Mouse (Mus musculus): ENCODE measurements around the gene Casq2. TPM values are rescaled to one million over a fixed set of nuclear protein-coding genes. Genes with fewer than 3 reads are reported as not detected.

The Casq2 gene
- polyA plus RNA-seq, 1 experiment from 2014 or later: 0.43 TPM

GRCm38 (mm10) chr3:102142947-102143346, 56.7 kb downstream of the Casq2 start:
- no peak for ATAC-seq (ENCODE audit: insufficient read depth)
- TF ChIP-seq CTCF (IDR thresholded peaks at IDR 0.05; ENCODE audit: low read depth): no peak
- Histone ChIP-seq H3K36me3 (ENCODE audit: insufficient read depth) (no peaks in the 10 kb centered on the region), H3K27me3 (ENCODE audit: insufficient read depth, low read length) (no peaks in the 10 kb centered on the region), H3K9me3 (ENCODE audit: low read depth, low read length) (no peaks in the 10 kb centered on the region), H3K4me2 (no peak overlapping the region), H3K27ac (ENCODE audit: low read depth) (no peak overlapping the region), H3K4me1 (ENCODE audit: insufficient read depth) (no peaks in the 10 kb centered on the region), H3K9ac (no peak overlapping the region), H3K4me3 (ENCODE audit: low read depth, low read length) (no peak overlapping the region)
- 98% methylated on average over 4 of the region's 4 CpGs for WGBS
- DNase-seq: no peak

GRCm38 (mm10) chr3:102143536-102143935, 57.3 kb downstream of the Casq2 start:
- Histone ChIP-seq H3K27ac (ENCODE audit: low read depth) (no peak overlapping the region), H3K4me1 (ENCODE audit: insufficient read depth) (0 out of 2 replicates have a peak, but pooled peaks cover 4% of the 10 kb centered on the region), H3K27me3 (ENCODE audit: insufficient read depth, low read length) (no peaks in the 10 kb centered on the region), H3K4me3 (ENCODE audit: low read depth, low read length) (no peak overlapping the region), H3K4me2 (no peak overlapping the region), H3K9ac (no peak overlapping the region), H3K9me3 (ENCODE audit: low read depth, low read length) (no peaks in the 10 kb centered on the region), H3K36me3 (ENCODE audit: insufficient read depth) (no peaks in the 10 kb centered on the region)
- WGBS: 61% methylated on average over 3 of the region's 3 CpGs
- DNase-seq (no peak), ATAC-seq (ENCODE audit: insufficient read depth) (no peak)
- TF ChIP-seq CTCF (IDR thresholded peaks at IDR 0.05; ENCODE audit: low read depth): no peak

- no peak overlapping the region for H3K4me3 ChIP-seq (ENCODE audit: low read depth, low read length)
- ATAC-seq (ENCODE audit: insufficient read depth): no peak
- H3K36me3 ChIP-seq (ENCODE audit: insufficient read depth): no peaks in the 10 kb centered on the region
- no peak for DNase-seq
- no peaks in the 10 kb centered on the region for H3K9me3 ChIP-seq (ENCODE audit: low read depth, low read length)
- no peak overlapping the region for H3K9ac ChIP-seq
- peaks cover 8% of the 10 kb centered on the region; the same call in 1 of the 2 replicates for H3K4me1 ChIP-seq (ENCODE audit: insufficient read depth)
- no peak for TF ChIP-seq CTCF (IDR thresholded peaks at IDR 0.05; ENCODE audit: low read depth)
- H3K27ac ChIP-seq (ENCODE audit: low read depth): no peak overlapping the region
- H3K4me2 ChIP-seq: no peak overlapping the region
- H3K27me3 ChIP-seq (ENCODE audit: insufficient read depth, low read length): no peaks in the 10 kb centered on the region
- WGBS: 89% methylated on average over 4 of the region's 4 CpGs
Measured at GRCm38 (mm10) chr3:102144401-102144800, 58.2 kb downstream of the Casq2 start.

- Histone ChIP-seq H3K36me3 (ENCODE audit: insufficient read depth) (no peaks in the 10 kb centered on the region), H3K27ac (ENCODE audit: low read depth) (no peak overlapping the region), H3K9ac (no peak overlapping the region), H3K27me3 (ENCODE audit: insufficient read depth, low read length) (no peaks in the 10 kb centered on the region), H3K4me3 (ENCODE audit: low read depth, low read length) (no peak overlapping the region), H3K9me3 (ENCODE audit: low read depth, low read length) (no peaks in the 10 kb centered on the region), H3K4me2 (no peak overlapping the region), H3K4me1 (ENCODE audit: insufficient read depth) (peaks cover 14% of the 10 kb centered on the region)
- ATAC-seq (ENCODE audit: insufficient read depth): no peak
- 61% methylated on average over 6 of the region's 6 CpGs for WGBS
- TF ChIP-seq CTCF (IDR thresholded peaks at IDR 0.05; ENCODE audit: low read depth): no peak
- DNase-seq: no peak
Measured at GRCm38 (mm10) chr3:102145645-102146386, 59.6 kb downstream of the Casq2 start.

- ATAC-seq (ENCODE audit: insufficient read depth): no peak
Measured at GRCm38 (mm10) chr3:102146428-102146827, 60.2 kb downstream of the Casq2 start.

GRCm38 (mm10) chr3:102147189-102147588, 61.0 kb downstream of the Casq2 start:
- DNase-seq: no peak
- Histone ChIP-seq H3K4me2 (no peak overlapping the region), H3K27ac (ENCODE audit: low read depth) (no peak overlapping the region), H3K4me3 (ENCODE audit: low read depth, low read length) (no peak overlapping the region), H3K4me1 (ENCODE audit: insufficient read depth) (peaks cover 15% of the 10 kb centered on the region), H3K36me3 (ENCODE audit: insufficient read depth) (no peaks in the 10 kb centered on the region), H3K27me3 (ENCODE audit: insufficient read depth, low read length) (no peaks in the 10 kb centered on the region), H3K9ac (no peak overlapping the region), H3K9me3 (ENCODE audit: low read depth, low read length) (no peaks in the 10 kb centered on the region)
- no peak for TF ChIP-seq CTCF (IDR thresholded peaks at IDR 0.05; ENCODE audit: low read depth)
- 77% methylated on average over 4 of the region's 4 CpGs for WGBS
- ATAC-seq (ENCODE audit: insufficient read depth): no peak

More at GRCm38 (mm10) chr3:102146428-102146827, 60.2 kb downstream of the Casq2 start:
- Histone ChIP-seq H3K4me2 (no peak overlapping the region), H3K27ac (ENCODE audit: low read depth) (no peak overlapping the region), H3K36me3 (ENCODE audit: insufficient read depth) (no peaks in the 10 kb centered on the region), H3K9me3 (ENCODE audit: low read depth, low read length) (no peaks in the 10 kb centered on the region), H3K4me1 (ENCODE audit: insufficient read depth) (peaks cover 14% of the 10 kb centered on the region), H3K27me3 (ENCODE audit: insufficient read depth, low read length) (no peaks in the 10 kb centered on the region), H3K9ac (no peak overlapping the region), H3K4me3 (ENCODE audit: low read depth, low read length) (no peak overlapping the region)
- WGBS: 84% methylated on average over 6 of the region's 6 CpGs
- DNase-seq: no peak
- no peak for TF ChIP-seq CTCF (IDR thresholded peaks at IDR 0.05; ENCODE audit: low read depth)

- TF ChIP-seq CTCF (IDR thresholded peaks at IDR 0.05; ENCODE audit: low read depth): no peak
- Histone ChIP-seq H3K4me2 (no peak overlapping the region), H3K4me1 (ENCODE audit: insufficient read depth) (peaks cover 19% of the 10 kb centered on the region), H3K9ac (no peak overlapping the region; the same call in 1 of the 2 replicates), H3K4me3 (ENCODE audit: low read depth, low read length) (no peak overlapping the region), H3K27me3 (ENCODE audit: insufficient read depth, low read length) (no peaks in the 10 kb centered on the region), H3K27ac (ENCODE audit: low read depth) (peak overlapping the region; percentile 34; the same call in 1 of the 2 replicates), H3K9me3 (ENCODE audit: low read depth, low read length) (no peaks in the 10 kb centered on the region), H3K36me3 (ENCODE audit: insufficient read depth) (no peaks in the 10 kb centered on the region)
- 20% methylated on average over 7 of the region's 7 CpGs for WGBS
- peak; percentile 80 for DNase-seq
- peak; percentile 63 for ATAC-seq (ENCODE audit: insufficient read depth)
Measured at GRCm38 (mm10) chr3:102149941-102150340, 63.7 kb downstream of the Casq2 start.

Measured in lung, embryonic 14.5 days (tissue).